Mouse (Mus musculus) stomach, embryonic 16.5 days (tissue): ENCODE data around the gene Fchsd2. TPM values are rescaled to one million over a fixed set of nuclear protein-coding genes. Genes with fewer than 3 reads are reported as not detected.
A peak's percentile ranks its signal among the peaks of the same experiment; 100 is the strongest.

Experiments used
- ATAC-seq: fragments of 200-750 bp; cut with Nextera tagmentation; 2 replicates; pipeline ENCODE4 v1.8.0; 2017; ENCODE audit warnings: moderate number of reproducible peaks, moderate TSS enrichment; ENCODE audit not compliant: insufficient read depth, low FRiP score
- H3K27ac ChIP-seq: fragments of 300-500 bp; sonication (generic); 2 replicates; pipeline ENCODE4 v1.5.1; 2014; ENCODE audit warnings: low read length
- H3K27me3 ChIP-seq: fragments of 300-500 bp; sonication (generic); 2 replicates; pipeline ENCODE4 v1.6.1; 2014; ENCODE audit warnings: low read length, control low read depth, mixed read lengths; ENCODE audit not compliant: control insufficient read depth, insufficient read depth
- H3K36me3 ChIP-seq: fragments of 300-500 bp; sonication (generic); 2 replicates; pipeline ENCODE4 v1.6.1; 2014; ENCODE audit warnings: low read length; ENCODE audit not compliant: control insufficient read depth, insufficient read depth
- H3K4me1 ChIP-seq: fragments of 300-500 bp; sonication (generic); 2 replicates; pipeline ENCODE4 v1.6.1; 2014; ENCODE audit warnings: low read length, control low read depth, mixed read lengths; ENCODE audit not compliant: control insufficient read depth, insufficient read depth
- H3K4me2 ChIP-seq: fragments of 300-500 bp; sonication (generic); 2 replicates; pipeline ENCODE4 v1.6.1; 2014; ENCODE audit warnings: low read depth, low read length, mixed read lengths
- H3K4me3 ChIP-seq: fragments of 300-500 bp; sonication (generic); replicated peaks from 2 replicates; pipeline ENCODE4 v1.5.1; 2014; ENCODE audit warnings: mild to moderate bottlenecking, low read length
- H3K9ac ChIP-seq: fragments of 300-500 bp; sonication (generic); 2 replicates; pipeline ENCODE4 v1.6.1; 2014; ENCODE audit warnings: low read length
- H3K9me3 ChIP-seq: fragments of 300-500 bp; sonication (generic); replicated peaks from 2 replicates; pipeline ENCODE4 v1.6.1; 2016; ENCODE audit warnings: low read length, control low read depth; ENCODE audit not compliant: control insufficient read depth
- WGBS: fragments of 180-500 bp; shearing (Covaris S2); extraction: QIAGEN DNeasy Blood & Tissue Kit; methylation state at CpG from one replicate; pipeline ENCODE4 v1.1.7; 2014; 5-methylcytosine and 5-hydroxymethylcytosine counted together
- polyA plus RNA-seq: library from polyadenylated mRNA; unstranded; fragments of >200 nt; fragmentation: Nextera tagmentation; extraction: Ambion mirVana; gene quantifications from 2 replicates; pipeline ENCODE4 v1.2.1, GENCODE M21; 2015

Fchsd2 gene
- polyA plus RNA-seq, 1 experiment from 2014 or later: 20.0 TPM

DNA sequence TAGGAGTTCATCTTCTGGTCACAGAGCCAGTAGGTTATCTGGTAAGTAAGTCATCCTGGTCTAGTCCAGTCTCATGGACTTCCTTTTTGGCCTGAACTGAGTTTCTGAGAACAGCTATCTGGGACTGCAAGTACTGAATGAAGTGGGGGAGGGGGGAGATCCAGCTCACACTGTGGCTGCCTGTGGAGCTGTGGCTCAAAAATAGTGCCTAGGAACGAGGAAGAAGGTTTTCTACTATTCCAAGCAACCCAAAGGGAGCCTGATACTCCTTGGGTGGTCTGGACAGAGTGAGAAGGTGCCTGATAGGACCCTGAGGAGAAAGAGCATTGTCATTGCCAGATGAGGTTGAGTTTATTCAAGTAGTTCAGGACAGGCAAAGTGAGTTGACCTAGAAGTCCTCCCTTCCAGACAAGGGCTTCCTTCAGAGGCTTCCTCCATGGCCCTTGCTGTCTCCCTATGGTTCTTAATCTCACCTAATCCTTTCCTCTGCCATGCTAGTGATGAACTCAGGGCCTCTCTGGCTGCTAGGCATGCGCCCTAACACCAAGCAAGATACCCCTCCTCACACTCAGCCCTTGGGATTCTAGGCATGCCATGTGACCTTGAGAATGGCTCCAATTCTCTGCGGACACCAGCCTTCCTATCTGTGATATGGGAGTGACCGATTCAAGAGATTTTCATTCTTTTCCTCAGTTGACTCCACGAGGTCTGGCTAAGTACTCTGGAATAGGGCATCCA is 14.6 kb downstream of the Fchsd2 start:
- H3K9ac ChIP-seq: peak overlapping the region; percentile 77
- H3K27ac ChIP-seq: peak overlapping the region; percentile 94
- no peaks in the 10 kb centered on the region for H3K27me3 ChIP-seq

DNA sequence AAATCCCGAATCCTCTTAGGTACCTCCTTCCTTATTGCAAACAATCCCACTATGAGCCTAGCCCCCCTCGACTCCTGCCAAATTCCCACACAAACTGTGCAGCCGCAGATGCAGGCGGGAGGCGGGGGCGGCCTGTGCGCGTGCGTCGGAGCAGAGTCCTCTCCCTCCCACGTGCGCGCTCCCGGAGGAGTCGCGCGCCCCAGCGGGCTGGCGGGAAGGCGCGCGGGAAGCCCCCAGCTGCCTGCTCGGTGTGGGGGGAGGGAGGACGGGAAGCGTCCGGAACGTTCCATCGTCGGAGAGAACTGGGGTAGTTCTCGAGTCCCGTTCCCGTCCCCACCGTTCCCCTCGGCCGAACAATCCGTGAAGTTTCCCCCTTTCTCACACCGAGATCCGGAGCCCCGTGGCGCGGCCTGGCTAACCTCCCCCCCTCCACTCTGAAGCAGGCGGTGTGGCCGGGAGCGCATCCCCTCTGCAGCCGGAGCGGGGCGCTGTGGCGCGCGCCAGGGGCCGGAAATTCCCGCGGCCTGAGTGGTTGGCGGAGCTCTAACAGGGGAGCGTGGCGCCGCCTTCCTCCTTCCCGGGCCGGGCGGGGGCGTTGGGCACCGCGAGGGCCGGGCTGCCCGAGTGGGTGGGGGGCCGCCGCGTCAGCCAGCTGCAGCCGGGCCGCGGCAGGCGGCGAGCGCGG is 15.4 kb downstream of the Fchsd2 start:
- ATAC-seq: peak; percentile 92
- H3K9ac ChIP-seq: peak overlapping the region; percentile 77
- no peaks in the 10 kb centered on the region for H3K9me3 ChIP-seq
- no peaks in the 10 kb centered on the region for H3K27me3 ChIP-seq
- H3K4me2 ChIP-seq: peak overlapping the region; percentile 70
- no peaks in the 10 kb centered on the region for H3K36me3 ChIP-seq
- under 1% methylated on average over 63 of the region's 75 CpGs for WGBS
- H3K27ac ChIP-seq: peak overlapping the region; percentile 94
- H3K4me3 ChIP-seq: peak overlapping the region; percentile 65
- peaks cover 14% of the 10 kb centered on the region for H3K4me1 ChIP-seq

More for the DNA sequence above, 14.6 kb downstream of the Fchsd2 start:
- ATAC-seq: no peak
- H3K4me3 ChIP-seq: peak overlapping the region; percentile 65
- H3K4me2 ChIP-seq: peak overlapping the region; percentile 62
- 22% methylated on average over 5 of the region's 5 CpGs for WGBS
- H3K36me3 ChIP-seq: no peaks in the 10 kb centered on the region
- peaks cover 14% of the 10 kb centered on the region for H3K4me1 ChIP-seq
- H3K9me3 ChIP-seq: no peaks in the 10 kb centered on the region

DNA sequence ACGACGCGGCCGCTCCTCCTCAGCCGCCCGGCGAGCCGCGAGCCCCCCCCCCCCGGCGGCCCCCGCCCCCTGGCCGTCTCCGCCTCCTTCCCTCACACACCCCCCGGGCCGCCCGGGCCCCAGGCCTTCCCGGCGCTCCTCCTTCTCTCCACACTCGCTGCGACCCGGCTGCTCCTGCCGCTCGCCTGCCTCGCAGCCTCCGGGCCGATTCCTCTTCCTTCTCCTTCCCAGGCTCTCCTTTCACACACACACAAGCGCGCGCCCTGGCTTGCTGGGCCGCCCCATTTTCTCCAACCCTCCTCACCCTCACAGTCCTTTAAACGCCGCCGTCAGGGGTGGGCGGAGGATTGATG is 16.0 kb downstream of the Fchsd2 start:
- Histone ChIP-seq H3K36me3 (no peaks in the 10 kb centered on the region), H3K4me3 (peak overlapping the region; percentile 65), H3K4me2 (peak overlapping the region; percentile 70), H3K9me3 (no peaks in the 10 kb centered on the region), H3K4me1 (peaks cover 14% of the 10 kb centered on the region), H3K27ac (peak overlapping the region; percentile 94), H3K27me3 (no peaks in the 10 kb centered on the region), H3K9ac (peak overlapping the region; percentile 77)
- 1% methylated on average over 18 of the region's 35 CpGs for WGBS
- ATAC-seq: peak; percentile 91

DNA sequence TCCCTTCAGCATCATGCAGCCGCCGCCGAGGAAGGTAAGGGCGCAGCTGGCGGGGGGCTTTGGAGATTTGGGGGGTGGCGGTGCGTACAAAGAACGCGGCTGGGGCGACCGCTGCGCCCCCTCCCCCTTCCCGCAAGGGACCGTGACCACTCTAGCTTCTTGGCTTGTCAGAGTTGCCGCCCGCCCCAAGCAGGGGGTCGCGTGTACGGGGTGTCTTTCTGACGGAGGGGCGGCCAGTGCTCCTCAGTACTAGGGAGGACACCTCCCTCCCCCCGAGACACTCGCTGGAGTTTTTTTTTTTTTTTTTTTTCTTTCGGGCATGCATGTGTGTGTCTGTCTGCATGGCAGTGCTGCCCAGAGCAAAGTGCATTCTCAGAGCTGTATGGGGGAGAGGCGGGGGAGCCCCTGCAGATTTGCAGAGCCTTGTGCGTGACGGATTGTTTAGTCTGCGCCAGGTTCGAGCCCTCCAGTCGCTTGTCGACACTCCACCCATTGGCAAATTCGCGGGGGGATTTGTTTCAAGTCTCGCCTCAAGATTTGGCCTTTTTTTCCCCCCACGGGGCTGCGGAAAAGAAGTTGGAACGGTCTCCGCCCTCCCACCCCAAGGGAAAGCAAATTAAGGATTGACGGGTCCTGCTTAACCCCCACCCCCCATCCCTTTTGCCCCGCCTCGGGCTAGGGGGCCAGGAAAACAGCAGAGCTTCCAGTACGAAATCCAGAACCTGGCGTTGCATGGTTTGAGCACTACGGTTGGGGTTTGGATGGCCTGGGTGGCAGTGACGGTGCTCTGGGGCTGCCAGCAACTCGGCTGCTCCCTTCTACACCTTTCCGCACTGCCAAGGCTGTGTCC is 16.6 kb downstream of the Fchsd2 start:
- peaks cover 14% of the 10 kb centered on the region for H3K4me1 ChIP-seq
- WGBS: under 1% methylated on average over 47 of the region's 47 CpGs
- H3K36me3 ChIP-seq: no peaks in the 10 kb centered on the region; the same call in 1 of the 2 replicates
- H3K4me3 ChIP-seq: peak overlapping the region; percentile 65
- peak overlapping the region; percentile 70 for H3K4me2 ChIP-seq
- H3K9ac ChIP-seq: peak overlapping the region; percentile 77
- H3K27me3 ChIP-seq: no peaks in the 10 kb centered on the region
- H3K9me3 ChIP-seq: no peaks in the 10 kb centered on the region
- no peak for ATAC-seq
- H3K27ac ChIP-seq: peak overlapping the region; percentile 94

DNA sequence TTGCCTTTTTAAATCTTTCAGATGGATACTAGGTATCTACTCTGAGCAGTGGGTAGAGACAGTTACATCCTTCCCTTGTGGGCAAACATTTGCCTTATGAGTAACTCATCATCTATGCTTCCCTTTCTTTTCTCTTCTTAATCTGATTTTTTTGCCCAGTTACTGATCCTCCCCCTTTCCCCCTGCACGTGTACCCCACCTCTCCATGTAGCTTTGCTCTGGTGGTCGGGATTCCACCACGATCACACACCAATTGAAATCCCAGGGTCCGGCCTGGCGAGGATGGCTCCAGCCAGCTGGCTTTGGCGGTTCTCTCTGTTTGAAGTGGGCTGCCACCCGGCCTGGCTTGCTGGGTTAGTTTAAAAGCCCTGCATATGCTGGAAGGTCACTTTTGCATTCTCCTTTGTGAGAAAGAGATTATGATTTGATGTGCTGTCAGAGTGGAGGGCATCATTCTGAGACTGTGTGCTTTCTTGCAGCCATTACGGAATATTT is 17.2 kb downstream of the Fchsd2 start:
- 10% methylated on average over 8 of the region's 8 CpGs for WGBS
- Histone ChIP-seq H3K9ac (peak overlapping the region; percentile 77), H3K4me2 (peak overlapping the region; percentile 70), H3K36me3 (no peaks in the 10 kb centered on the region; the same call in 1 of the 2 replicates), H3K27ac (peak overlapping the region; percentile 94), H3K4me1 (peaks cover 14% of the 10 kb centered on the region), H3K4me3 (peak overlapping the region; percentile 65), H3K27me3 (no peaks in the 10 kb centered on the region), H3K9me3 (no peaks in the 10 kb centered on the region)
- no peak for ATAC-seq

DNA sequence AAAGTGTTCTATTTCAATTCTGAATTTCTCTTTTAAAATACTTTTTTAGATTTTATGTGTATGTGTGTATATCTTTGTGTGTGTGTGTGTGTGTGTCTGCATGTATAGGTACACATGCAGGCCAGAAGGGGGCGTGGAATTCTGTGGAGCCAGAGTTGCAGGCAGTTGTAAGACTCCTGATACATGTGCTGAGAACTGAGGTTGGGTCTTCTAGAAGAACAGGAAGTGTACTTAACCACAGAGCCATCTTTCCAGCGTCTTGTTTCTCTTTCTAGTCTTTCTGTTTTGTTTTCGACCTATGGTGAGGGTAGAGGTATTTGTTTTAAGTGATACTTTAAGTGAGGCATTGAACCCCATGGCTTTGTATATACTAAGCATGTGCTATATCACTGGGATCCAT is 20.7 kb downstream of the Fchsd2 start:
- H3K36me3 ChIP-seq: peaks cover 4% of the 10 kb centered on the region
- H3K9me3 ChIP-seq: no peaks in the 10 kb centered on the region
- H3K27ac ChIP-seq: no peak overlapping the region
- 75% methylated on average over 3 of the region's 3 CpGs for WGBS
- ATAC-seq: no peak
- H3K4me2 ChIP-seq: no peak overlapping the region
- H3K4me3 ChIP-seq: no peak overlapping the region
- peaks cover 7% of the 10 kb centered on the region for H3K4me1 ChIP-seq
- H3K9ac ChIP-seq: no peak overlapping the region
- no peaks in the 10 kb centered on the region for H3K27me3 ChIP-seq

DNA sequence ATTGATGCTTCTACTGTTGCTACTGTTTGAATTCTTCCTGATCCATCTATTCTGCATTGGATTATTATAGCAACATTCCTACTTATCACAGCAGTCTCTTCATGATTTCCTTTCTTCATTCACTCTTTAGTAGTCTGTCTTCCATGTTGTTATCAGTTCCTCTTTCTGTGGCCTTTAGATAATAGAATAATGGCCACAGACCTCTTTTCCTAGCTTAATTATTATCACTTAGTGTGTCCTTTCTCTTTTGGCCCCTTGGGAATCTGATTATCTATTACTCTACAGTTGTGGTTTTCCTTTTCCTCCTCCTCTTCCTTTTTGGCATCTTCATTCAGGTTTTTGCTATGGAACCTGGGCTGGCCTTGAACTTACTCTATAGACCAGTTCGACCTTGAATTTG is 21.7 kb downstream of the Fchsd2 start:
- Histone ChIP-seq H3K36me3 (peaks cover 4% of the 10 kb centered on the region), H3K4me3 (no peak overlapping the region), H3K4me1 (peaks cover 7% of the 10 kb centered on the region), H3K4me2 (no peak overlapping the region), H3K27ac (no peak overlapping the region), H3K9ac (no peak overlapping the region), H3K27me3 (no peaks in the 10 kb centered on the region), H3K9me3 (no peaks in the 10 kb centered on the region)
- 81% methylated on average over 1 of the region's 1 CpGs for WGBS
- no peak for ATAC-seq

DNA sequence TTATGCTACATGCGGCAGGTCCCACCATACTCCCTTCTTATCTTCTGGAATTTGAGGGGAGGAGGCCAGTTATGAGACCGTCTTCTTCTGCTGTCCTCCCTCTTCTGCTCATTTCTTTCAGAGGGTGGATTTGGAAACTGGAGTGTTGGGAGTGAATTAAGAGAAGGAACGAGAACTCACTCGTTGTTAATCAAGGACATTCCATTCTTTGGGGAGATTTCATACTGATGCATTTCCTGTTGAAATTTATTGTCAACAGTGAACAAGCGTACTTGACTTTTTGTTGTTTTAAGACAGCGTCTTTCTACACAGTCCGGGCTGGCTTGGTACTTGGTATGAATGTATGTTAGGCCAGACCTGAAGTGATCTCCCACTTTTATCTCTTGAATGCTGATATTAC is 26.7 kb downstream of the Fchsd2 start:
- H3K4me3 ChIP-seq: no peak overlapping the region
- no peak overlapping the region for H3K4me2 ChIP-seq
- peaks cover 8% of the 10 kb centered on the region for H3K36me3 ChIP-seq
- no peaks in the 10 kb centered on the region for H3K27me3 ChIP-seq
- H3K27ac ChIP-seq: no peak overlapping the region
- no peaks in the 10 kb centered on the region for H3K9me3 ChIP-seq
- ATAC-seq: no peak
- H3K9ac ChIP-seq: no peak overlapping the region
- no peaks in the 10 kb centered on the region for H3K4me1 ChIP-seq
- 77% methylated on average over 7 of the region's 7 CpGs for WGBS
